Comparison of ENCODE assay signal across 20 mouse cellular contexts in genomic region chr4:114387527-114388135, GRCm38 (mm10). TPM values are rescaled to one million over a fixed set of nuclear protein-coding genes. Genes with fewer than 3 reads are reported as not detected.
DNase-seq lines count a peak whose midpoint lies in the region; ATAC-seq and TF ChIP-seq lines count a peak whose summit lies in the region.
"Had no signal": no experiment of that assay in that cellular context is flagged by ENCODE, and none has a peak within 500 bp of the region (broad histone marks: within the 10 kb centered on the region; RNA-seq: fewer than 3 reads in every experiment).

No protein-coding gene starts in this region.

- H3K9me3 ChIP-seq in midbrain, embryonic 11.5 days (ENCODE audit: control insufficient read depth, low read length) = no peaks in the 10 kb centered on the region
- no peaks in the 10 kb centered on the region for H3K9me3 ChIP-seq in midbrain, embryonic 13.5 days
- no peaks in the 10 kb centered on the region for H3K9me3 ChIP-seq in stomach, postnatal 0 days (ENCODE audit: control insufficient read depth, low read length)
- no peaks in the 10 kb centered on the region for H3K9me3 ChIP-seq in forebrain, embryonic 13.5 days (replicated peaks)
- H3K9me3 ChIP-seq: embryonic facial prominence, embryonic 15.5 days; hindbrain, embryonic 10.5 days; neural tube, embryonic 12.5 days had no signal

- H3K27ac ChIP-seq in midbrain, embryonic 11.5 days (ENCODE audit: low read depth, low read length) = no peak overlapping the region
- H3K27ac ChIP-seq in midbrain, embryonic 13.5 days = no peak overlapping the region
- H3K27ac ChIP-seq in stomach, postnatal 0 days (replicated peaks) = no peak overlapping the region
- H3K27ac ChIP-seq in forebrain, embryonic 13.5 days = no peak overlapping the region
- H3K27ac ChIP-seq: embryonic facial prominence, embryonic 15.5 days; hindbrain, embryonic 10.5 days; neural tube, embryonic 12.5 days had no signal

- no peaks in the 10 kb centered on the region for H3K27me3 ChIP-seq in midbrain, embryonic 11.5 days (ENCODE audit: control insufficient read depth, insufficient read depth, low read length)
- H3K27me3 ChIP-seq in midbrain, embryonic 13.5 days = no peaks in the 10 kb centered on the region
- H3K27me3 ChIP-seq in stomach, postnatal 0 days (ENCODE audit: control insufficient read depth, insufficient read depth, low read length) = no peaks in the 10 kb centered on the region
- H3K27me3 ChIP-seq in forebrain, embryonic 13.5 days = no peaks in the 10 kb centered on the region
- H3K27me3 ChIP-seq: embryonic facial prominence, embryonic 15.5 days; neural tube, embryonic 12.5 days had no signal

- intact Hi-C loops in gastrocnemius, postnatal 14 days (cut with DNase I; ENCODE audit: low total_unique reads) = no loop called here

- H3K36me3 ChIP-seq in midbrain, embryonic 11.5 days (ENCODE audit: control insufficient read depth, insufficient read depth, low read length) = no peaks in the 10 kb centered on the region
- no peaks in the 10 kb centered on the region for H3K36me3 ChIP-seq in midbrain, embryonic 13.5 days
- no peaks in the 10 kb centered on the region for H3K36me3 ChIP-seq in stomach, postnatal 0 days (ENCODE audit: control insufficient read depth, insufficient read depth, low read length)
- H3K36me3 ChIP-seq in forebrain, embryonic 13.5 days (ENCODE audit: poor library complexity, severe bottlenecking) = no peaks in the 10 kb centered on the region
- H3K36me3 ChIP-seq: embryonic facial prominence, embryonic 15.5 days; hindbrain, embryonic 10.5 days; neural tube, embryonic 12.5 days had no signal

- TF ChIP-seq CTCF in stomach, postnatal 0 days (IDR thresholded peaks at IDR 0.05; ENCODE audit: low read depth) = 0 out of 2 replicates have a peak, but pooled peaks have one; percentile 16

- no peak overlapping the region for H3K9ac ChIP-seq in midbrain, embryonic 11.5 days (ENCODE audit: low read length)
- no peak overlapping the region for H3K9ac ChIP-seq in midbrain, embryonic 13.5 days (replicated peaks)
- no peak overlapping the region for H3K9ac ChIP-seq in stomach, postnatal 0 days (ENCODE audit: low read length)
- H3K9ac ChIP-seq in forebrain, embryonic 13.5 days = no peak overlapping the region
- H3K9ac ChIP-seq: embryonic facial prominence, embryonic 15.5 days; neural tube, embryonic 12.5 days had no signal

- no peak overlapping the region for H3K4me3 ChIP-seq in midbrain, embryonic 11.5 days (ENCODE audit: low read depth, low read length)
- H3K4me3 ChIP-seq in midbrain, embryonic 13.5 days (replicated peaks) = no peak overlapping the region
- no peak overlapping the region for H3K4me3 ChIP-seq in stomach, postnatal 0 days (ENCODE audit: low read depth, low read length)
- no peak overlapping the region for H3K4me3 ChIP-seq in forebrain, embryonic 13.5 days
- H3K4me3 ChIP-seq: embryonic facial prominence, embryonic 15.5 days; heart, adult 2 months; hindbrain, embryonic 10.5 days; neural tube, embryonic 12.5 days had no signal

- H3K4me2 ChIP-seq in midbrain, embryonic 11.5 days = no peak overlapping the region
- H3K4me2 ChIP-seq in midbrain, embryonic 13.5 days (replicated peaks) = no peak overlapping the region
- no peak overlapping the region for H3K4me2 ChIP-seq in stomach, postnatal 0 days (replicated peaks; ENCODE audit: low read depth)
- H3K4me2 ChIP-seq in forebrain, embryonic 13.5 days = no peak overlapping the region
- H3K4me2 ChIP-seq: embryonic facial prominence, embryonic 15.5 days; neural tube, embryonic 12.5 days had no signal

- 70% methylated on average over 2 of the region's 2 CpGs for WGBS in midbrain, embryonic 11.5 days
- WGBS in midbrain, embryonic 13.5 days = 86% methylated on average over 2 of the region's 2 CpGs
- 35% methylated on average over 2 of the region's 2 CpGs for WGBS in stomach, postnatal 0 days
- 73% methylated on average over 2 of the region's 2 CpGs for WGBS in forebrain, embryonic 13.5 days

- TF ChIP-seq EP300 in stomach, postnatal 0 days (optimal IDR thresholded peaks at IDR 0.05) = no peak

- peak; percentile 14 for DNase-seq in gastrocnemius, postnatal 14 days
- no peak for DNase-seq in gastrocnemius, adult 18-20 months (ENCODE audit: low spot score)
- peak; percentile 4 for DNase-seq in midbrain, embryonic 11.5 days (ENCODE audit: low spot score, missing footprints)
- peak; percentile 81 for DNase-seq in lung, postnatal 10 days
- DNase-seq in stomach, postnatal 0 days (ENCODE audit: low spot score) = no peak
- DNase-seq: adrenal gland, postnatal 25 days; cerebellum, adult 11 months; cerebellum, postnatal 14 days; gastrocnemius, postnatal 10 days; kidney, adult 9 months; kidney, postnatal 25 days; liver; thymus, adult 18-20 months had no signal

- no peak for ATAC-seq in midbrain, embryonic 11.5 days (ENCODE audit: low FRiP score)
- no peak for ATAC-seq in midbrain, embryonic 13.5 days
- ATAC-seq in stomach, postnatal 0 days (ENCODE audit: low FRiP score, low TSS enrichment) = no peak
- ATAC-seq in forebrain, embryonic 13.5 days = no peak
- ATAC-seq: CD4-positive, CD25-positive, alpha-beta regulatory T cell, adult 4 months had no signal

- no peaks in the 10 kb centered on the region for H3K4me1 ChIP-seq in midbrain, embryonic 11.5 days (ENCODE audit: control insufficient read depth, insufficient read depth, low read length)
- peaks cover 6% of the 10 kb centered on the region; the same call in 1 of the 2 replicates for H3K4me1 ChIP-seq in midbrain, embryonic 13.5 days (replicated peaks)
- H3K4me1 ChIP-seq in stomach, postnatal 0 days (replicated peaks; ENCODE audit: control insufficient read depth, insufficient read depth) = no peaks in the 10 kb centered on the region
- peaks cover 10% of the 10 kb centered on the region for H3K4me1 ChIP-seq in forebrain, embryonic 13.5 days
- H3K4me1 ChIP-seq: embryonic facial prominence, embryonic 15.5 days; neural tube, embryonic 12.5 days had no signal

RNA-seq across cellular contexts. Expression of gene Trabd2b, which starts 18.9 kb away (rescaled TPM):
- total RNA-seq in gastrocnemius, postnatal 14 days (2021) = 1 to 10 TPM; 1.6 to 2.2 TPM
- total RNA-seq in gastrocnemius, adult 18-20 months (2021) = 1 to 10 TPM in 1 of 2 experiments, under 1 TPM in 1; 0.96 to 2.0 TPM
- polyA plus RNA-seq in midbrain, embryonic 11.5 days (2014; fragmentation: Nextera tagmentation; extraction: Ambion mirVana) = 2.1 and 2.2 TPM in 2 replicates
- polyA plus RNA-seq in midbrain, embryonic 13.5 days (2015; fragmentation: Nextera tagmentation; extraction: Ambion mirVana) = 0.61 and 0.83 TPM in 2 replicates
- polyA plus RNA-seq in stomach, postnatal 0 days (2015; fragmentation: Nextera tagmentation; extraction: Ambion mirVana) = 0.59 and 0.61 TPM in 2 replicates
- polyA plus RNA-seq in forebrain, embryonic 13.5 days (2015; fragmentation: Nextera tagmentation; extraction: Ambion mirVana) = 0.27 and 0.39 TPM in 2 replicates
- polyA plus RNA-seq: CD4-positive, CD25-positive, alpha-beta regulatory T cell, adult 4 months had no signal

Comparison
In these comparisons a context has a peak if more than half of its experiments do, and no peak if none do; other contexts are left out.
1. DNase-seq: peak in gastrocnemius, postnatal 14 days (single experiment), midbrain, embryonic 11.5 days (single experiment) and lung, postnatal 10 days (single experiment); none in gastrocnemius, adult 18-20 months (single experiment) and stomach, postnatal 0 days (single experiment).